Mouse (Mus musculus) hindbrain, embryonic 14.5 days (tissue): ENCODE results near the gene Cbx5. TPM values are rescaled to one million over a fixed set of nuclear protein-coding genes. Genes with fewer than 3 reads are reported as not detected.

Experiments
- ATAC-seq: fragments of 200-750 bp; cut with Nextera tagmentation; 2 replicates; pipeline ENCODE4 v1.8.0; 2017; ENCODE audit warnings: moderate number of reproducible peaks, mild to moderate bottlenecking, moderate TSS enrichment, moderate library complexity; ENCODE audit not compliant: low FRiP score
- DNase-seq: peaks from one replicate; pipeline ENCODE4 v3.0.0-alpha.2; 2015; ENCODE audit warnings: low spot score
- H3K27ac ChIP-seq: fragments of 300-500 bp; sonication (generic); 2 replicates; pipeline ENCODE4 v1.5.1; 2014; ENCODE audit warnings: mild to moderate bottlenecking, moderate library complexity
- H3K27me3 ChIP-seq: fragments of 300-500 bp; sonication (generic); 2 replicates; pipeline ENCODE4 v1.6.1; 2014; ENCODE audit warnings: mild to moderate bottlenecking, low read length, mixed read lengths; ENCODE audit not compliant: control insufficient read depth, insufficient read depth
- H3K36me3 ChIP-seq: fragments of 300-500 bp; sonication (generic); replicated peaks from 2 replicates; pipeline ENCODE4 v1.6.1; 2014; ENCODE audit not compliant: control insufficient read depth, insufficient read depth
- H3K4me1 ChIP-seq: fragments of 300-500 bp; sonication (generic); replicated peaks from 2 replicates; pipeline ENCODE4 v1.6.1; 2014; ENCODE audit warnings: antibody characterized with exemption, low read length, mixed read lengths; ENCODE audit not compliant: control insufficient read depth, insufficient read depth
- H3K4me2 ChIP-seq: fragments of 300-500 bp; sonication (generic); replicated peaks from 2 replicates; pipeline ENCODE4 v1.6.1; 2014; ENCODE audit warnings: mild to moderate bottlenecking, moderate library complexity
- H3K4me3 ChIP-seq: fragments of 300-500 bp; sonication (generic); replicated peaks from 2 replicates; pipeline ENCODE4 v1.5.1; 2014; ENCODE audit warnings: mild to moderate bottlenecking, low read length
- H3K9ac ChIP-seq: fragments of 300-500 bp; sonication (generic); 2 replicates; pipeline ENCODE4 v1.6.1; 2014
- H3K9me3 ChIP-seq: fragments of 300-500 bp; sonication (generic); 2 replicates; pipeline ENCODE4 v1.6.1; 2016; ENCODE audit warnings: low read length; ENCODE audit not compliant: control insufficient read depth
- WGBS: fragments of 180-500 bp; shearing (Covaris S2); extraction: QIAGEN DNeasy Blood & Tissue Kit; methylation state at CpG from one replicate; pipeline ENCODE4 v1.1.7; 2014; 5-methylcytosine and 5-hydroxymethylcytosine counted together
- polyA plus RNA-seq: library from polyadenylated mRNA; unstranded; fragments of >200 nt; fragmentation: Nextera tagmentation; extraction: Ambion mirVana; gene quantifications from 2 replicates; pipeline ENCODE4 v1.2.1, GENCODE M21; 2014

Gene Cbx5
- polyA plus RNA-seq, 1 experiment from 2014 or later: 153 TPM

GRCm38 (mm10) chr15:103182166-103182790 is 57.3 kb downstream of the Cbx5 start:
- Histone ChIP-seq H3K4me1 (peaks cover 15% of the 10 kb centered on the region), H3K27me3 (peaks cover 59% of the 10 kb centered on the region), H3K9ac (no peak overlapping the region), H3K9me3 (no peaks in the 10 kb centered on the region), H3K4me2 (peak overlapping the region; percentile 38), H3K27ac (no peak overlapping the region), H3K4me3 (peak overlapping the region; percentile 17; the same call in 1 of the 2 replicates), H3K36me3 (no peaks in the 10 kb centered on the region)
- DNase-seq: peak; percentile 80
- WGBS: 2% methylated on average over 38 of the region's 48 CpGs
- ATAC-seq: 0 out of 2 replicates have a peak, but pooled peaks have one; percentile 15

DNA sequence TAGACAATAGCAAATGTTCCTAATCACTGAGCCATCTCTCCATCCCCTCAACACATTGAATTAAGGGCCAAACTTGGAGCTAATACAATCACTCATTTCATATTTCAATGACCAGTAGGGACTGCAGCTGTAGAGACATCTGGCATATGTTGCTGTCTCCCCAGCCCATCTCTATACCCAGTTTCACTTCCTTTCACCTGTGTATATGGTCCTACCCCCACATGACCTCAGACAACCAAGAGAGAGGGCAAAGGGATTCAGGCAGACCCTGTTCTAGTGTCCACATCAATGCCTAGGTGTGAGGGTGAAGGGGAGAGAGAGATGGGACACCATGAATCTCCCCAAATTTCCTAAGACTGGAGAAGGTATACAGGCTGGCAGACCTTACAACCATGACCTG is 59.2 kb downstream of the Cbx5 start:
- H3K9ac ChIP-seq: no peak overlapping the region
- DNase-seq: no peak
- H3K4me1 ChIP-seq: peaks cover 15% of the 10 kb centered on the region
- H3K4me3 ChIP-seq: no peak overlapping the region
- H3K4me2 ChIP-seq: no peak overlapping the region
- H3K27me3 ChIP-seq: peaks cover 75% of the 10 kb centered on the region
- no peak for ATAC-seq
- no peak overlapping the region for H3K27ac ChIP-seq
- H3K36me3 ChIP-seq: no peaks in the 10 kb centered on the region
- no peaks in the 10 kb centered on the region for H3K9me3 ChIP-seq

- H3K4me3 ChIP-seq: no peak overlapping the region
Measured at GRCm38 (mm10) chr15:103178767-103179166, 60.8 kb downstream of the Cbx5 start.

GRCm38 (mm10) chr15:103178137-103178536 is 61.5 kb downstream of the Cbx5 start:
- Histone ChIP-seq H3K9ac (no peak overlapping the region), H3K4me3 (no peak overlapping the region), H3K4me1 (peaks cover 3% of the 10 kb centered on the region; the same call in 1 of the 2 replicates), H3K9me3 (no peaks in the 10 kb centered on the region), H3K4me2 (no peak overlapping the region), H3K27me3 (peaks cover 92% of the 10 kb centered on the region), H3K36me3 (no peaks in the 10 kb centered on the region), H3K27ac (no peak overlapping the region)
- DNase-seq (no peak), ATAC-seq (no peak)
- WGBS: 10% methylated on average over 12 of the region's 12 CpGs

More at GRCm38 (mm10) chr15:103178767-103179166, 60.8 kb downstream of the Cbx5 start:
- H3K27me3 ChIP-seq: peaks cover 91% of the 10 kb centered on the region
- WGBS: 59% methylated on average over 1 of the region's 1 CpGs
- ATAC-seq: no peak
- H3K36me3 ChIP-seq: no peaks in the 10 kb centered on the region
- no peak for DNase-seq
- H3K9me3 ChIP-seq: no peaks in the 10 kb centered on the region
- no peak overlapping the region for H3K9ac ChIP-seq
- peaks cover 10% of the 10 kb centered on the region for H3K4me1 ChIP-seq
- H3K27ac ChIP-seq: no peak overlapping the region
- H3K4me2 ChIP-seq: no peak overlapping the region

GRCm38 (mm10) chr15:103177611-103178041 is 62.0 kb downstream of the Cbx5 start:
- 3% methylated on average over 12 of the region's 12 CpGs for WGBS
- Histone ChIP-seq H3K9ac (no peak overlapping the region), H3K9me3 (no peaks in the 10 kb centered on the region), H3K4me2 (no peak overlapping the region), H3K27me3 (peaks cover 92% of the 10 kb centered on the region), H3K4me3 (no peak overlapping the region), H3K27ac (no peak overlapping the region), H3K4me1 (no peaks in the 10 kb centered on the region), H3K36me3 (no peaks in the 10 kb centered on the region)
- DNase-seq: no peak
- peak; percentile 21; the same call in 1 of the 2 replicates for ATAC-seq

DNA sequence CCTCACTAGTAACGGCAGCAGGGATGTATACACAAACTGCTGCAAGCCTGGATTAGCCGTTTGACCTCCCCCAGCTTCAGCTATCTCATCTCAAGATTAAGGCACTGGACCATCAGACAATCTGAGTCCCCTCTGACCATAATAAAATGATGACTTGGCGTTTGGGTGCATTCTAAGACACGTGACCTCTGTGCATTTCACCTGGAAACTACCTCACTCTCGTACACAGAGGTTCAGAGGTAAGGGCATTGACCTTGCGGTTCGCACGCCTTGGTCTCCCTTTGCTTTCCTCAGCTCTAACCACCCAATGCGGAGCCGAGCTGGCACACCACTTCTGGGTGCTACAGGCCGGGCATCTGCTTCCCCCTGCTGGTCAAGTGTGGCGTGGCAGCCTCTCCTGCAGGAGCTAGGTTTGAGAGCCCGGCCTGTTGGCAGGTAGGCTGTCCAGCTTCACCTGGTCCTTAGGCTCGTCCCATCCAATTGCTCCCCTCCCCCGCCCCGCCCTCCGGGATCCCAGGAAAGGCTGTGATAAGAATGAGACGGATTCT is 62.7 kb downstream of the Cbx5 start:
- H3K4me1 ChIP-seq: no peaks in the 10 kb centered on the region
- H3K36me3 ChIP-seq: no peaks in the 10 kb centered on the region
- no peak overlapping the region for H3K27ac ChIP-seq
- no peak overlapping the region for H3K4me3 ChIP-seq
- DNase-seq (peak; percentile 92), ATAC-seq (peak; percentile 66; the same call in 1 of the 2 replicates)
- WGBS: 1% methylated on average over 18 of the region's 18 CpGs
- H3K9ac ChIP-seq: no peak overlapping the region
- peak overlapping the region; percentile 17; the same call in 1 of the 2 replicates for H3K4me2 ChIP-seq
- peaks cover 95% of the 10 kb centered on the region for H3K27me3 ChIP-seq
- no peaks in the 10 kb centered on the region for H3K9me3 ChIP-seq

DNA sequence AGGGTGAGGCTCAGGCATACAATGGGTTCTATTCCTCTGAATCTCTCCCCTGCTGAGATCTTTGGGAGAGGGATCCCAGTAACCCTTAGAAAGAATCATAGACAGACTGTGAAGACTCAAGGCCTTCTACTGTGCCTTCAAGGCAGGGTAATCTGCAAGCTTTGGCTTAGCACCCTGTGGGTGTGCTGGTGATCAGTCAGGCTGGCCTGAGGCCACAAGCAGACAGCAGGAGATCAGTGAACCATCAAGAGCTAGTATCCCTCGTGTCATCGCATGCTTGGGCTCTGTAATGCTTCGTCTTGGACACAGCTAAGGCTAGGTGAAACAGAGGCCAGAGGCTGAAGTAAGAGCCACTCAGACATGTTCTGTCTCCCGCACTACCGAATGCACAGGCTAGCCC is 66.4 kb downstream of the Cbx5 start:
- H3K4me2 ChIP-seq: no peak overlapping the region
- ATAC-seq (no peak), DNase-seq (no peak)
- H3K36me3 ChIP-seq: no peaks in the 10 kb centered on the region
- peaks cover 19% of the 10 kb centered on the region for H3K4me1 ChIP-seq
- H3K9ac ChIP-seq: no peak overlapping the region
- peaks cover 88% of the 10 kb centered on the region for H3K27me3 ChIP-seq
- H3K4me3 ChIP-seq: no peak overlapping the region
- WGBS: 75% methylated on average over 5 of the region's 5 CpGs
- H3K27ac ChIP-seq: no peak overlapping the region
- H3K9me3 ChIP-seq: no peaks in the 10 kb centered on the region

DNA sequence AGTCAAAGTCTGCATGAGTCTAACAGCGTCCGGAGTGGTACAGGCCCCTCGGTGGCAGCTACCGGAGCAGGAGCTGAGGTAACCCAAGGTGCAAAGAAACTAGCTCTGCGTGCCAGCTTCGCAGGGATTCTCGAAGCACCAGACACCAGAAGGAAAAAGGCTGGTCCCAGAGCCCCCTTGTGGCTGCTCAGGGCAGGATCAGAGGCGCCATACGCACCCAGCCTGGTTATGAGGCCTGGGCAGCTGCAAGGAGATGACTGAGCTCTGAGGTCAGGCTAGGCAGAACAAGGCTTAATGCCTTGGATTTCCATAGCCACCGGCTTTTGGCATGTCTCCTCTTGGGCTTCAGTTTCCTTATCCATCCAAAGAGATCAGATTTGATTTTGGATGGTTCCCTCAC is 67.1 kb downstream of the Cbx5 start:
- H3K27me3 ChIP-seq: peaks cover 88% of the 10 kb centered on the region

DNA sequence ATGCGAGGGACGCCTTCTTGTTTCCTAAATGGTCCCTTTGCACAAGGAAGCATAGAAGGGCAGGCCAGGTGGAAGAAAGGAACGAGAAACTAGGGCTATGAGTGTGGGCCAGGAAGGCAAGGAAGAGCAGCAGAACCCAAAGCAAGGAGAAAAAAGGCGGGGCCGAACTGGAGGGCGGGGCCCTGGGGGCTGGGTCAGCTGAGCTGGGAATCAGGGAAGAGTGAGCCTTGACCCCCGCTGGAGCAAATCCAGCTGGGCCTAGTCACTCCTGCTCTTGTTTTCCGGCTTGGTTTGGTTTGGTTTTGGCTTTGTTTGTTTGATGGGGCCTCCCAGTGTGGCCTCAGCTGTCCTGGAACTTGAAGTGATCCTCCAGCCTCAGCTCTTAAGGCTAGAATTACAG is 68.3 kb downstream of the Cbx5 start:
- Histone ChIP-seq H3K9ac (no peak overlapping the region), H3K27me3 (peaks cover 85% of the 10 kb centered on the region), H3K9me3 (no peaks in the 10 kb centered on the region), H3K4me1 (peaks cover 23% of the 10 kb centered on the region), H3K4me2 (no peak overlapping the region), H3K4me3 (no peak overlapping the region), H3K27ac (no peak overlapping the region), H3K36me3 (no peaks in the 10 kb centered on the region)
- ATAC-seq: no peak
- DNase-seq: no peak
- 11% methylated on average over 8 of the region's 8 CpGs for WGBS

More for the DNA sequence above, 67.1 kb downstream of the Cbx5 start:
- H3K4me3 ChIP-seq: no peak overlapping the region
- peaks cover 23% of the 10 kb centered on the region for H3K4me1 ChIP-seq
- no peak overlapping the region for H3K9ac ChIP-seq
- no peak overlapping the region for H3K4me2 ChIP-seq
- ATAC-seq: no peak
- 4% methylated on average over 10 of the region's 10 CpGs for WGBS
- DNase-seq: peak; percentile 79
- H3K36me3 ChIP-seq: no peaks in the 10 kb centered on the region
- H3K27ac ChIP-seq: no peak overlapping the region
- H3K9me3 ChIP-seq: no peaks in the 10 kb centered on the region
